Mouse (Mus musculus) 3134 (cell line): ENCODE data around the gene BC028528.
"Not testable (repeated sequence)": the region's sequence is repeated elsewhere in the genome, so short reads cannot be mapped to it uniquely, and the experiment has no call there.

Source experiments
- DNase-seq: peaks from one replicate; pipeline ENCODE4 v3.0.0-alpha.2; 2011; ENCODE audit warnings: low spot score; ENCODE audit not compliant: insufficient read length; ENCODE audit errors: extremely low read depth

The BC028528 gene

DNA sequence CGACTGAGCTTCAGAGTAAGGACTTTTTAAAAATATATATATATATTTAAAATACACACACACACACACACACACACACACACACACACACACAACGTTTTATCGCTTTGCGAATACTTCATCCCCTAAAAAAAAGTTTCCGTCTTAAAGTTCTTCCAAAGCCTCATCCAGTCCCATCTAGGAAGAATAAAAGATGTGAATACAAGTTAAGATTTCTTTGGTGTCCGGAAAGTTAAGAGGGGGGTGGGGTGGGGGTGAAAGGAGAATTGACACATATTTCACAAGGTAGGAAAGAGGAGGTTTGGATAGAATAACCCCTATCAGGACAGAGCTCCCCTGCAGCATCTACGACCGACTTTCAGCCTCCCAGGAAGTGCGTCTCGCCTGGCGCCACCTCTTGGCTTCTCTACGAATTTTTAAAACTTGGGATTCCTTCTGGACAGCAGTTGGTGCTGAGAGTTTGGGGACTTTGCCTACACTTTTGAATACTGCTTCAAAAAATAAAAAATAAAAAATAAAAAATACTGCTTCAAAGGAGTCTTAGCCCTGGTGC is 14.2 kb upstream of the BC028528 start:
- DNase-seq = no peak

DNA sequence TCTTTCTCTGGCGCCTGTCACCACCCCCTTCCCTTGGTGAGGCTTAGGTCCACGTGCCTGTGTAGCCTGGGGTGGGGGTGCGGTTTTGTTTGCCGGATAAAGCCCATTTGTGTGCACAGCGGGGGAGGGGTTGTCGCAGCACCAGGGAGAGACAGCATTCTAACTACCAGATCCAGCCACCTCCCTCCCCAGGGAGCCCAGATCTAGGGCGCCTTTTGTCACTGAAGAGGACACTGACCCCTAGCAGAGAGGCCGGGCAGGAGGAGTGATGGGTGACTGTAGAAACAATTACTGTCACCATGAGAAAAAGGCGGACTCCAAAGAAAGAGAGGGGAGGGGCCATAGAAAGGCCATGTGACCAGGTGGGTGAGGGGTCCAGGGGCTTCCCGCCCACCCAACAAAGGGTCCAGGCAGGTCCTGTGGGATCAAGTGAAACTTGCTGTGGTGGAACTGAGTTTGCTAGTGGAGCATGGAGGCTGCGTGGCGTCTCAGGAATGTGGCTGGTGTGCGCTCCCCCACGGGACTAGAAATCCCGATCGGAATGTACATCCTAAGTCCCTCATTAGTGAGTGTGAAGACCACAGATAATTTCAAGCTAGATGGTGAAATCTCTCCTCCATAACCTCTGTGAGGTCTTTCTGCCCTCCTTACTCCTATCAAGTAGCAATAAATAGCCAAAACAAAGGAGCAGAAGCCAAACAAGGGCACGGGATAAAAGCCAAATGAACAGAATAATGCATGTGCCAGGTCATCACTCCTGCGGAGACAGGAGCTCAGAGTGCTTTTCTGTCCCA is 13.5 kb upstream of the BC028528 start:
- no peak for DNase-seq

DNA sequence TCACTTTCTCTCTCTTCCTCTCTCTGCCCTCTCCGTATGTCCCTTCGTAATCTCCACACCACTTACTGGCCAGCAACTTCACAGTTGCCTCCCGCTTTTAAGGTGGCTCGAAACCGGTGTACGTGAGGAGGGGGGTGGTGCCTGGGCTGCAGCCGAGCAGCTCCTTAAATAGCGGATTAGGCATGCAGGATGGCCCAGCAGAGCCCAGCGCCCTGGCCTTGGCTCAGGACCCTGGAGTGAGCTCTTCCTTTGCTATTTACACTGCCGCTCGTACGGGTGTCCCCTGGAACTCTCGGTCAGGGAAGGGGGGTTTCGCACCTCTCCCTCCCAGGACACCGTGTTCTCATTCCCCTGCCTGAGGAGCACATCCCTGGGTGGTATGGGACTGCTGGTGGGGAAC is 12.8 kb upstream of the BC028528 start, which contains the start of gene Car14:
TSS of gene Car14 (minus strand) at position 124 of the 400 bp plus-strand sequence.
- DNase-seq = no peak

DNA sequence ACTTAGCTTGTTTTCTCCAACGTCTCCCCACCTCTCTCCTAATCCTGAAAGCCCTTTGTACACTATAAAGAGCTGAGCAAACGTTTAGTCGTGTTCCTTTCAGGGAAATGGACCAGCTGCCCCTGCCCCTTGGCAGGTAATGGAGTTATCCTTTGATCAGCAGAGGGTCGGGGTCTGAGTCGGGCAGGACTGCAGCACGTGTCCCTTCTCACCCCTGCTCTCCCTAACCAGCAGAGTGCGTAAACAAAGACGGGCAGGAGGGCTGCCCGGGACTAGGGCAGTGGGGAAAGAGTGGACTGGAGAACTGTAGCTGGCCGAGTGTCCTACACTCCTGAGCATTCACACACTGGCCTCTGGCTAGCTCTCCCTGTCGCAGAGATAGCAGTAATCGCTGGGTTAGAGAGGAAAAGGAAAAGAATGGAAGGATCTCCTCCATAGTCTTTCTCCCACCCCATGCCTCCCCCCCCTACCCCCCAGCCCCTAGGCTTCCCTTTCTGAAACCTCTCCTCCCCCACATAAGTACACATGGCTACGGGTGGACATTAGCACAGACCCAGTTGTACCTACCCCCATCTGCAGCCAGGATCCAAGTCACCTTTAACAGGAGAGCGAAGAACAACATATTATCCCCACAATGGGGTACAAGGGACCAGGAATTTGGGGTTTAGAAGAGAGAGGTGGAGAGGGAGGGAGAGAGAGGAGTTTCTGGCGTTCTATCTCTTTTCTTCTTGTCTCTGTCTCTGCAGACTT is 12.1 kb upstream of the BC028528 start:
- DNase-seq = no peak

DNA sequence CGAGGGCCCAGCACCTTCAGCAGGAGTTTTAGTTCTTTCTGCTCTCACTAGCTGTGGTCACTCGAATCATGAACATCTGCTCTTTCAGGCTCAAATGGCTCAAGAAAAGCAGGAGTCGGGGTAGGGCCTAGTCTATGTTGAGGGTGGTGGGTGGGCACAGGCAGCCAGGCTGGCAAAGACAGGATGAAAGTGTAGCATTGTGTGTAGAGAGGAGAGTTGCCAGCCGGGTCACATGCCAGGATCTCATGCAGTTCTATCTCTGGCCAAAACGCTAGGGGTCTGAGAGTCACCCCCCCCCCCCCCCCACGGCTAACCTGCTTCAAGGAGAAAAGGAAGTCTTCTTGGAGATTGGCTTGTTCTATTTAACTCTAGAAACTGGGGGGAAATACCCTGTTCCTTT is 10.8 kb upstream of the BC028528 start:
- DNase-seq = no peak

DNA sequence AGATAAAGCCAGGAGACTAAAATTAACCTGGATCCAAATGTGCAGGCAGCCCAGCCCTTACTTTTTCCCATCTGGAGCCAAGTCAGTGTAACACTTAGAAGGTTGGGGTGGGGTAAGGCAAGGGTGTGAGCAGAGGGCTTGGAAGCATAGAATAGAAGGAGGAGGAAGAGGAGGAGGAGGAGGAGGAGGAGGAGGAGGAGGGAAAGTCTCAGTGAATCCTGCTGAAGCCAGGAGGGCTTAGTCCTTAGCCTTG is 10.5 kb upstream of the BC028528 start:
- no peak for DNase-seq

DNA sequence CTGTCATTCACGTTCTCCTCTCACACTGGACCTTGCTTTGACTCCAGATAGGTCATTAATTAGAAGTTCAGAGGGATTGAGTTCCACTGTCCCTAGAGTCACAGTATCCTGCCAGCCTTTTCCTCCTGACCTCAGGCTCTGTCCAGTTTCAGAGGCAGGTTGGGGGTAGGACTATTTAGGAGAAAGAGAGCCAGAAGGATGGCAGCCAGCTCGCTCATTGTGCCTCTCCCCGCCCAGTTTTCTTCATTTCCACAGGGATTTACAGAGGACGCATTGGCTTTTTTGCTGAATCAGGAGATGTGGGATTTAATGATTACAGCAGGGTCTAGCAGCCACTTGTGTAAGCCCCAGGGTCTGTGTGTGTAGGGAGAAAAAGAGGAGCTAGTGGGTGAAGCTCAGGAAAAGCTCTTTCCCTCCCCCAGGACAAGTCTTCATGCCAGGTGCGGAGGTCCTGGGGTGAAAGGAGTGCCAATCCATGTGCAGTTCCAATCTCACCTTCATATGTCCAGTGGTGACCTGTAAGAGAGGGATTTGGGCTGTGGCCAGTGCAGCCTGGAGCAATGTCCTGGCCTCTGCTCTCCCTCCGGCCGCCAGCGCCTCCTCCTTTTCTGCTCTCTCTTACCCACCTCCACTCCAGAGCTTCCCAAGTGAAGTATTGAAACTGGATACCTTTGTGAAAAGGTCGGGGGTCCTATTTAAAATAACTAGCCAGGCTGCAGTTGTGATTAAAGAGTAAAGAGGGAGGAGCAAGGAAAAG is 10.0 kb upstream of the BC028528 start:
- no peak for DNase-seq

DNA sequence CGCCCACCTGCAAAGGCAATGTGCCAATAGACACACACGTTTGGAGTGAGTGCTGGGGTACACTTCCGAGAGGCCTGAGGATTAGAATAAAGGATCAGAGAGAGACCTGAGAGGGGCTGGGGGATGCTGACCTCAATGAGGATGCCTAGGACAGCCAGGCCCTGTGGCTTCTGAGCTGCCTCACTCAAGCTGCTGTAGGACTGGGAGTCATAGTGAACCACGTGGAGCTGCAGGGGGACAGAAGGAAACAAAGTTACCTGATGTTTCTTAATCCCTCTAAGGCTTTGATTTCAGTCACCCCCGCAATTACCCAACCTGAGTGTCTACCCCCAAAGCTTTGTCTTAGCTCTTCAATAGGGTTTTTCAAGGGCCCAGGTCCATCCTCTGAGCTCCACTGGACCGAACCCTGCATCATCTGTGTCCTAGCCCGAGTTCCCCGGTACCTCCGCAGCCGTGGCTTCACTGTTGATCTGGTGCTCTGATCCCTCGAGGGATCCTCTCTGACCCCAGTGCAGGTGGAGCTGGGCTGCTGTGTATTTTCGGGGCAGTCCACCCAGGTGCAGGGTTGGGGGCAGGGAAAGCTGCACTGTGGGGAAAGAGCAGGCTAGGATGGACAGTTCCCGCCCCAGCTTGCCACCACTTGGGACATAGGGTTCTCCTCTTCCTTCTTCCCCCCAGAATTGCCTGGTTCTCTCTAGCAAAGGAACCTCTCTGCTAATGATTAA is 8.2 kb upstream of the BC028528 start:
- DNase-seq = no peak

DNA sequence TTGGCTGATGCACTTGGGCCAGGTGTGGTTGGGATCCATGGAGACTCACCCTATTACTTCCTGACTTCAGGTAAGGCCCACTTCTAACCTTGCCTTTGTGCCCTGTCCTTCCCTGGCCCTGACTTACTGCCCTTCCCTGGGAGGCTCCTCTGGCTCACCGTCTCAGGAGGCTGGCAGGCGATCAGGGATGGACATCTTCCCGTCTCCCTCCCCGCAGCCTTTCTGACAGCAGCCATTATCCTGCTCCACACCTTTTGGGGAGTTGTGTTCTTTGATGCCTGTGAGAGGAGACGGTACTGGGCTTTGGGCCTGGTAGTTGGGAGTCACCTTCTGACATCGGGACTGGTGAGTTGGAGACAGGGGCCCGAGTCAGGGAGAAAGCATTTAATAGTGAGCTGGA is 3.7 kb upstream of the BC028528 start:
- DNase-seq = not testable (repeated sequence)

DNA sequence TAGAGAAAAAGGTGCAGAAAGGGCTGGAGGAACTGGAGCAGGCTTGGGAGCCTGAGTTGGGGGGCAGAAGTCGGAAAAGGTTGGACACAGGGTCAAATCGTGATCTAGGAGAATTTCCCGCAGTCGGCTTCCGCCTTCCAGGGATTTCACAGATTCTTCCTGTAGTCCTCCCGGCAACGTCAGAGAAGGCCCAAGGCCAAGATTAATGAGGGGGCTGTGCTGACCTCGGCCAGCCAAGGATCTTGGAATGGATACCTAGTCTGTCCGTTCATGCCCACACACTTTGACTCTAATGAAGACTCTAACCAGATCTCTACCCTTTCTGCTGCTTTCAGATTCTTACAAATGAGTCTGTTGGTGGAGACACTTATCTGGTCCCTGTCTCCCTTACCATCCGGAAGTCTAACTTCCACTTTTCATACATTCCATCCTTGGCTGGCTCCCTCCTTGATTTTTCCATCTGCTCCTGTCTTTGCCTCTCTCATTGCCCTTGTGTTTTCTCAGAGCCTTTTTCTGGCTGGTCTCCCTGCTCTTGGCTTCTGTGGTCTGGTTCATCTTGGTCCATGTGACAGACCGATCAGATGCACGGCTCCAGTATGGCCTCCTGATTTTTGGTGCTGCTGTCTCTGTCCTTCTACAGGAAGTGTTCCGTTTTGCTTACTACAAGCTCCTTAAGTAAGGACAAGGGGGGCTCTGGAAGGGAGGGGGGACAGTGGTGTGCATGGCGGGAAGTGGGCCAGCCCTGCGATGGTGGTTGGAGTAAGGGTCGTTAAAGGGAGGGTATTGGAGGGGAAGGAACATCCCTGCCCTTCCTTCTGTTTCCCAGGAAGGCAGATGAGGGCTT is 2.7 kb upstream of the BC028528 start:
- peak; percentile 59 for DNase-seq

DNA sequence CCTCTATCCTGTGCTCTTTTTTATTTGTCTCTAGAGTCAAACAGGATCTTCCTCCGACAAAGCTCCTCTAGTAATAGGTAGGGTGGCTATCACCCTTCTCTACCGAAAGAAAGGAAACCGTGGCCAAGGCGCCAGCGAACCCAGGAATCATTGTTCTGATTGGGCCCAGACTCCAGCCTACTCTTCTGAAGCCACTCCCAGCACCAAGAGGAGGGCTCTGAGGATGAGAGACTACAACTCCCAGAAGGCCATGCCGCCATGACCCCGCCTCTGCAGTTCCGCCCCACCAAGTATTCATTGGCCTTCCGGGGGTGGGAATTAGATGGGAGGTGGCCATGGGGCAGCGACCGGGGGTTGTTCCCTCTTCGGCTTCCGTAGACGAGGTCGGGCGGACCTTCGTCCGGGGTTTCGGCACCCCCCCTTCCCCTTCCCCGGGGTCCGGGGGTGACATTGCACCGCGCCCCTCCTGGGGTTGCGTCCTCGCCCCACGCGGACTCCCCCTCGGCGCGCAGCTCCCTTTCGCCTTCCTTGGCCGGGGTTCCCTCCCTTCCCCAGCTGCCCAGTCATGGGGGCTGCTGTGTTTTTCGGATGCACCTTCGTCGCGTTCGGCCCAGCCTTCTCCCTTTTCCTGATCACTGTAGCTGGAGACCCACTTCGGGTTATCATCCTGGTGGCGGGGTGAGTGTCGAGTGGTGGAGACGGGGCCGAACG is 2.0 kb upstream of the BC028528 start, which contains the start of gene Aph1a:
TSS of gene Aph1a (plus strand) at position 364 of the 711 bp plus-strand sequence.
- DNase-seq = peak; percentile 92

DNA sequence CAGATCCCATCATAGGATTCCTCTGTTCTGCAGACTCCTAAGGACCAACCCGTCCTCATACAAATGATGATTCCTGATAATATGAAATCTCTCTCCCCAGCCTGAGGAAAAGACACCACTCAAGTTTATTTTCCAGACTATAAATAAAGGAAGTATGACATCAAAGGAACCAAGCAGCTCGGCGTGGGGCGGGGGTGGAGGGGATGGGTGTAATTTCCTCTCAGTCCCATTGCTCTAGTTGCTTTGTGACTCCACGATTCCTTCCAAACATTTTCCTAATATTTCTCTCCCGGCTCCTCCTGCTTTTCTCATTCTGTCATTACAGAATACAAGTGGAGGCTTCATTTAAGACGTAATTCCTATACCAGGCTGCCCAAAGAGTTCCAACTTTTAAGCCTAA is 1.3 kb upstream of the BC028528 start:
- DNase-seq = no peak

DNA sequence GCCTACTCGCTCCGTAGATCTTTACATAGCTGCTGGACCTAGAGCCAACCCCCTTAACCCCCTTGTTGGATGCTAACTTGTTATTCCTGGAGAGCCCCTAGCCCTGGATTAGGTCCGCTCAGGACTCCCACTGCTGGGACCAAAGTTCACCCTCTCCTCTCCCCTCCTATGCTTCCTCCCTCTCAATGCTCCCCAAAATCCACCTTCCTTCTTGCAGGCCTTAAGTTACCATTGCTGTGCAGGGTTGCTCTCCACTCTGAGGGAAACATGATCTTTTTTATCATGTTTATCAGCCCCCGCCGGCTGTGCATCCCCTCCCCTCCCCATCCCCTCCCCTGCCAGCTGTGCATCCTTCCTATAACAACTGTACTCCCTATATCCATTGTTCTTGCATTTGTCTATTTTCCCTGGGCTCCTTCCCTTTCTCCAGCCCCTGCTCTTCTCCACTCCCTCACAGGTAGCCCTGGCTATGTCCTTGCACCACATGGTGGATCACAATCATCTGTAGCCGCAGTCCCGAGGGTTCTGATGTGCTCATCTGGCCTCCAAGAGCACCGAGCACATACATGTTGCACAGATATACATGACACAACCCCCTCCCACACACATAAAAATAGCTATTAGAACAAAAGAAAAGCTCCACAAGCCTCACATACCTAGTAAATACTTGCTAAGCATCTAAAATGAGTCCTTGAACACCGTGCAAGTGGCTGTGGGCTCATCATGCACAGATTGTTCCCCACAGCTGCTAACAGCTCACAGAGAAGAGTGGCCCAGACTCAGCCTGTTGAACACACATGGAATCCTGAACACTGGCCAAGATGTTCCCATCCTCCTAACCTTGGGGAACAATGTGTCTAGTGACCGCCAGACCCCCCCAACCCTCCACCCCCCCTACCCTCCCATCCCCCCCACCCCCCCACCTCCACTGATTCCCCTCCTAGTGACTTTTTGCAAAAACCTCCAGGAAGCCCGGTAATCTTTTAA is 554 bp upstream of the BC028528 start:
- DNase-seq = no peak

DNA sequence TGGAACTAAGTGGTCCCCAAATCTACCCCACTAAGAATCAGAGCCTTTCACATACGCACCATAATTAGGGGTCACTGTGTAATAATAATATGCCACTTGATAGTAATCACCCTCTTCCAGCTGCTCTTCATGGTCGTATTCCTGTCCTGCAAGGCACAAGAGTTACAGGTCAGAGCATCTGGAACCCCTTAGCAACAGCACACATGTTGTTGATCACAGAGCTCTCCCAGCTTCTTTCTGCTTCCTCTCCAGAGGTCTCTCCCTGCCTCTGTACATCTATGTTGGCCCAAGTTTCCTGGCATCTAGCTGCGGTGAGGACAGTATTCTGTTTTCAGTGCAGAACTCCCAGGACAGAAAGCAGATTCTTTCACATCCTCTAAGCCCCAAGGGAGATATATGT is 2.1 kb downstream of the BC028528 start:
- DNase-seq = no peak

DNA sequence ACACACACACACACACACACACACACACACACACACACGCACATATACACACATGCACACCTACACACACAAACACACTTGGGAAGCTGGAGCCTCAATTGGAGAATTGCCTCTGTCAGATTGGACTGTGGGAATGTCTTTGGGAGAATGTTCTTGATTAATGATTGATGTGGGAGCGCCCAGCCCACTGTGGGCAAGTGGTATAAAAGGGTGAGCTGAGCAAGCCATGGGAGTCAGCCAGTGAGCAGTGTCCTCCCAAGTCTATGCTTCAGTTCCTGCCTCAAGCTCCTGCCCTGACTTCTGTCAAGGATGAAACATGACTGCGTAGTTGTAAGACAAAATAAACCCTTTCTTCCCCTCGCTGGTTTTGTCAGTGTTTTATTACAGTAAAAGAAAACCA is 4.2 kb downstream of the BC028528 start:
- DNase-seq = no peak

DNA sequence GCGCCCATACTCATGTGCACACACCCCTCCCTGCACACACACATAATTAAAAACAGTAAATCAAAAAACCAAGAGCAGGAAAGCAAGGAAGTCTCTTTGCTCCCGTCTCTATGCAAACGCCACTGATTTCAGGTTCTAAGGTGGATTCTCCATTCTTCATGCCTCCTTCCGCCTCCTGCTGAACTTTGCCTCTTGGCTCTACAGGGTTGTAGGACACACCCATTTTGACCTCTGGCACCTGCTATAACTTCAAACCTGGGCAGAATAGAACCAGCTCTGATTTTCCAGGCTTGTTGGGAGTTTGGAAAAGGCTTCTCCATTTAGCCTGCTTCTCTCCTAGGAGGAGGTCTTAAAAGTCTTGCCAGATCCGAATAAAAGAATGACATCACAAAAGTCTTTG is 7.4 kb downstream of the BC028528 start:
- DNase-seq = no peak

DNA sequence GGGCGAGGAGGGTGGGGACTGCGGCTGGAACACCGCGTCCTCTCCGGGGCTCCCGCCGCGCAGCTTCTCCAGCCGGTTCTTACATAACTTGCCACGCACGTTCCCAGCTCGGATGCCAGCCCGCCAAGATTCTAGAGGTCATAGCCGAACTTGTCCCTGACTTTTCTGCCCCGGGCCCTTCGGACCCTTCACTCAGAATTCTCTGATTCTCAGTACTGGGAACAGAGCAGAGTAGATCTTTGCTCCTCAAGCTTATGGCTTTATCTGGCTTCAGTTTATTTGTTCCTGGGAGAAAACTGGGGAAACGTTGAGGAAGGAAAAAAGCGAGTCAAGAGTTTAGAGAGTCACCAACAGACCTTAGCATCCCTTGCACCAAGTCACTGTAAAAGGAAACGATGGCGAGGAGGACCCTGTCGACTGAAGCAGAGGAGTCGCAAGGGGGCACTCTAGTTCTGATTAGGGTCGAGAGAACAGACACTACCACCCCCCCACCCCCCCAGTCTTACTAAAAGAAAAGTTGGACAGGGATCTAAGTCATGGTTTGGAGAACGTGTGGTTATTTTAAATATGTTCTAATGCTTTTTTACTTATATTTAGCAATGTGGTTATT is 8.9 kb downstream of the BC028528 start:
- DNase-seq = no peak
